Mouse (Mus musculus) layer of hippocampus, postnatal 10 days (tissue): ENCODE measurements around the gene Ucp1. TPM values are rescaled to one million over a fixed set of nuclear protein-coding genes. Genes with fewer than 3 reads are reported as not detected.
A peak's percentile ranks its signal among the peaks of the same experiment; 100 is the strongest.
"Not testable (repeated sequence)": the region's sequence is repeated elsewhere in the genome, so short reads cannot be mapped to it uniquely, and the experiment has no call there.

Source experiments
- DNase-seq, 2 experiments: peaks; one replicate each; pipeline ENCODE4 v3.0.0; 2021; ENCODE audit warnings: low spot score in 2 of 2
- long read RNA-seq: library from polyadenylated mRNA; stranded (forward); transcript quantifications from one replicate; pipeline ENCODE4 v2.0.0, GENCODE M21; 2023
- total RNA-seq, 2 experiments: library from RNA; stranded (reverse); gene quantifications; 2 replicates each; pipeline ENCODE4 v1.2.3; 2021

Ucp1 gene
- total RNA-seq: not detected
- long read RNA-seq: 0 reads

DNA sequence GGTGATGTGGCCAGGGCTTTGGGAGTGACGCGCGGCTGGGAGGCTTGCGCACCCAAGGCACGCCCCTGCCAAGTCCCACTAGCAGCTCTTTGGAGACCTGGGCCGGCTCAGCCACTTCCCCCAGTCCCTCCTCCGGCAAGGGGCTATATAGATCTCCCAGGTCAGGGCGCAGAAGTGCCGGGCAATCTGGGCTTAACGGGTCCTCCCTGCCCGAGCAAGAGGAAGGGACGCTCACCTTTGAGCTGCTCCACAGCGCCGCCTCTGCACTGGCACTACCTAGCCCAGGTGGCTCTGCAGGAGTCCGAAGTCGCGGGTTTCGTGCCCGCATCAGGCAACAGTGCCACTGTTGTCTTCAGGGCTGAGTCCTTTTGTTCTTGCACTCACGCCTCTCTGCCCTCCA lies at the start of gene Ucp1:
Ucp1 (plus strand) TSS at position 177 of the 400 bp plus-strand sequence.
- no peak for DNase-seq

DNA sequence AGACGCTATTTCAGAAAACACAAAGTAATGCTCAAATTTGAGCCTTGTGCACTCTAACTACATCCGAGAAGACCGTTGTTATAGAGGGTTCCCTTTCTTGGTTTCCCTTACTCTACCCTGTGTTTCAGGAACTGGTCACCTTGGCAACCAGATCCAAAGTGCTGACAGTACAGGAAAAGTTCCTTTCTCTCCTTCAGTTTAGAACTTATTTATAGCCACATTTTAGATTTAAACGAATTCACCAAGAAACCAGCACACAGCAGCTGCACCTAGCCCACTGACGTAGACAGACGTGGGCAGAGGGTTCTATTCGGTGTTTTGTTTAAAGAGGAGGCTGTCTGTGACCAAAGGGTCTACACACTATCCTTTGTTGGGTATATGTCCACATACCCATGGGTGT lies 46.0 kb upstream of the Ucp1 start:
- DNase-seq: no peak

- no peak for DNase-seq
Measured at GRCm38 (mm10) chr8:83250858-83251257, 39.3 kb upstream of the Ucp1 start.

DNA sequence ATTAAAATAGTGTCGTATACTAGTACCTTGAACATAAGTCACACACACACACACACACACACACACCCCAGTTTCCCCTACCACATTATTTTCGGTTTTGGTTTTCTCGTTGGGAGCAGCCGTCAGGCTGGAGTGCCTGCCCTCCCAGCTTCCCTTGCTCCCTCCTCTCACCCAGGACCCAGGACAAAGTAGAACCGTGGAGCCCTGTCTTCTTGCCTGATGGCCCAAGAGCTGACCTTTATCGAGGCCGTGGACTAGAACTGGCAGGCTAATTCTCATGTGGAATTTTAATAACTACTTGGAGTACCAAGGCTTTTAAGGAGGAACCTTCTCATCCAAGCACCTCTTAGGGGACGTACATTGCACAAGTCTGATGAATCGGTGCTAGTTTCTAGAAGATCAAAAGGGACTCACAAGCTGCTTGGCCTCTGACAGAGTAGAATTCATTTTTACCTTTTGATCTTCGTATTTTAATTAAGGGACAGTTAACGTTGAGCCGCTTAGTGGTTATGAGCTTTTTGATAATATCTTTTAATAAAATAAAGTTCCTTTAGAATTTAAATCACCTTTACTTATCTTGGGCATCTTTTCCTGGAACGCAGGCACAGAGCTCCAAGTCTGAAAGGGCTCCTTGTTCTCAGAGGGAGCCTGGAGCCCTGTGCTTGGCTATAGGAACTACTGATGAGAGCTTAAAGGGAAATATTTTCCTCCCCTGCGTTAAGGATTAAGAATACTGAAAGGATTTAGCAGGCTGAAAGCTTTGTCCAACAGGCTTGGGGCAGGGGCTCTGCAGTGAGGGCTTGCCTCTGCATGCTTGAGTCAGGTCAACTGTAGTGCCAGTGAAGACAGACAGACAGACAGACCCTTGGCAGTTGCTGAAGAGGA lies 38.5 kb upstream of the Ucp1 start:
- no peak for DNase-seq

- no peak for DNase-seq
Measured at GRCm38 (mm10) chr8:83252791-83253190, 37.4 kb upstream of the Ucp1 start.

DNA sequence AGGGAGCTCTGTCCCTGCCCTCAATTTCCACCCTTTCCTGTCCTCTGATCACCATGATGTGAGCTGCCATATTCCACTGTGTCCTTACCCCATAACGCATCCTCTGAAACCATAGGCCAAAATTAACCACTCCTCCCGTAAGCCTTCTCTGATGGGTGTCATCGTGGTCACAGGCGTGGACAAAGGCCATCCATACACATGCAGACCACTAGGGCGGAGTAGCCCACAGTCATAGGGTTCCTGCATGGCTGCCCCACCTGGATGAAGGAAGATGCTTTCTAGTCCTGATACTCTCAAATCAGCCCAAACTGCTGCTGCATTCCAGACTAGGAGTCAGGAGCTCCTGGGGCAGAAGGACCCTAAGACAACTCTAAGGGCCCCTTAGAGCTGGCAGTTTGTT lies 32.5 kb upstream of the Ucp1 start:
- DNase-seq: no peak

DNA sequence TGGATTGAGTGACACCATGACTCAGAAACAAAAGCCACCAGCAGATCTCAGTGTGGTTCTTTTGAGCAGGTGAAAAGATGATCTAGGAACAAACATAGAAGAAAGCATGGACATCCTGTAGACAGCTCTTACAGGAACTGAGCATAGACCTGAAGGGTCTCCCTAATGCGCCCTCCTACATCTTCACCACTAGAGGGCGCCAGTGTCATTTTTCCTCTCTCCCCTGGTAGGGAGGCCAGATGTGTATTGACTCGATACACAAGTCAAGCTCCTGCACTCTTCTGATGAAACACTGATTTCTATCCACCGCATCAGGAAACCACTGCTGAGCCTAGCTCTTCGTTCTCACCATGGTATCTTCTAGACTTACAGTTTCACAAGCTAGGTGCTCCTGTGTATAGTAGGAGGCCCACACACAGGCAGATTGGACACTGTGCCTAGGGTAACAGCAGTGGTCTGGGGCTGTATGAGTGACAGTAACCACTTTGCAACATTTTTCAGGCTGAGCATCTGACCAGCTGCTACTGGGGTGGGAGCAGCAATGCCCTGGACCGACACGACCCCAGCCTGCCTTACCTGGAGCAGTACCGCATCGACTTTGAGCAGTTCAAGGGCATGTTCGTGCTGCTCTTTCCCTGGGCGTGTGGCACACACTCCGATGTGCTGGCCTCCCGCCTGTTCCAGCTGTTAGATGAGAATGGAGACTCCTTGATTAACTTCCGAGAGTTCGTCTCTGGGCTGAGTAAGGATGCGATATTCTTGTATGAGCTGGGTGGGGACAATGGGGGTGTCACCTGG lies 29.5 kb upstream of the Ucp1 start:
- peak; percentile 58 to 65 for DNase-seq

- no peak for DNase-seq
Measured at GRCm38 (mm10) chr8:83271172-83271571, 19.0 kb upstream of the Ucp1 start.

DNA sequence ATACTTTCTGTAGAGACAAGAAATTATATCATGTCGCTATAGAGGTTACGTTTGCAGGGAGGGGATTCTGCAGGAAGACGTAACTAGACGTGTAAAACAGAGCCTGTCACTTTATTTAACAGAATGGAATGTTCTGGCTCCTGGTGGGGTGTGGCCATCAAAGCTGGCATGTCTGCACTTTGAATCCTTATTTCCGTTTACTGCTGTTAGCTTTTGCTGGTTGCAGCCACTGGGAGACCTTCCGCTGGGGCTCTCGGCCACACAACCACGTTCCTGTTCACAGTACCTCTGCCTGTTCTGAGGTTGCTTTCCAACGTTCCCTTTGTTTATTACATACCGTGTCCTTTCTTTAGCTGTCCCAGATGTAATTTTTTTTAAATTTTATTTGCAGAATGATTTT lies 17.7 kb upstream of the Ucp1 start:
- DNase-seq: no peak

DNA sequence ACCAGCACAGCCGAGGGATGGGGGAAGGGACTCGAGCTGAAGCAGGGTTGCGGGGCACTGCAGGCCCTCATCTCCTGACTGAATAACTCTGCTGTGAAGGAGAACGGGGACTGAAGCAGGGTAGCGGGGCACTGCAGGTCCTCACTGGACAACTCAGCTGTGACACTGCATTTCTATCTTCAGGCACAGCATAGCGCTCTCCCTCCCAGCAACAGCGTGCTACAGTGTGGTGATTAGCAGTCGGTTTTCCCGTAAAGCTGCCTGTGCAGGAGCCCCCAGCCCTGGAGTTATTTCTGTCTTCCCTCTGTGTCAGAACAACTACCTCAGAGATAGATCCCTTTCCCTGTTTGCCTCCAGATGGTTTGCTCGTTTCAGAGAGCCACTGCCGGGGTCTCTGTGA lies 15.7 kb upstream of the Ucp1 start:
- DNase-seq: no peak

DNA sequence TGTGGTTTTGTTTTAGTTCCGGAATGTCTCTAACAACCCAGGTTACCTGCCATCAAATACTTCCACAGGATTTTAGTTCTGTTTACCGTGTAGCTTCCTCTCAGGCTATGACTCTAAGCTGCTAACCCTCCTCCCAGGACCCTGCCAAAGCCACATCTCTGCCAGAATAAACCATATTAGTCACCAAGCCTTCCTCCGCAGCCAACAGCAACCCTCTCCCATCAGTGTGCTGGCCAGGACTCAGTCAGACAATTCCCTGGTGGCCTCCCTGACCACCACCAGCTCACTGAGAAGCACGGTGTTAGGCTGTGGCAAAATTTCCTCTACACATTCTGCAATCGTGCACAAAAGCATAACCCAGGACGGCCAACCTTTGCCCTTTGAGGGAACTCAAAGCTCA lies 11.7 kb upstream of the Ucp1 start:
- no peak for DNase-seq

DNA sequence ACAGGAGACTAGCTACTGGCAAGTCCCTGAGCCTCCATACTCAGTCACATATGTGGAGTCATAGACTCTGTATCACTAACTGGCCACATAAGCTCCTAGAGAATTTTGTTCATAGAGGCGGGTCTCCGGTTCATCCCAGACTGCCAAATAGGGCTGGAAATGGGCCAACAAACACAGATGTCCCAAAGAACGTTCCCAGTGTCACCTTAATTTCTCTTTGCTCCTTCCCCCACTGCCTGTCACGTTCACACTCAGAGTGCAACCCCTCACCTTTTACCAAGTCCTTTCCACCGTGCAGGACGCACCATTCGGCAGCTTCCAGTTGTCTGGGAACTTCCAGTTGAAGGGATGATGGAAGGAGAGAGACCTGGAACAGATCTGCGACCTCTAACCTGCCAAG lies 4.8 kb upstream of the Ucp1 start:
- no peak for DNase-seq

DNA sequence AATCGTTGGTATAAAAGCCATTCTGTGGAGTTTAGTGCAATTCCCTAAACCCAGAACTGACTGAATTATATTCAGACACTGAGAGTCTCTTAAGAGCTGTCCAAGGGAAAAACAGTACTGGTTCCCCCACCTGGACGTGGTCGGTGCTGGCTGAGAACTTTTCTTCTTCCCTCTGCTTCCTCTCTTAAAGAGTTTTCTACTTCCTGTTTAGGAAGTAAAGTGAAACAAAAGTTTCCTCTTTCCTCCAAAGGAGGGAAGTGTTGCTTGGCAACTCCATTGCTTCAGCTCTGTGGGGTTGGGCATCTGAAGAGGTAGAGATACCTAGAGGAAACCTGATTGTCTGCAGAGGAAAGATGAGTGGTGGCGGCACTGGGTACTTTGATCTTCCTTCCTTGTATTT lies 7.2 kb downstream of the Ucp1 start:
- no peak for DNase-seq

- DNase-seq: no peak
Measured at GRCm38 (mm10) chr8:83300135-83300534, 10.0 kb downstream of the Ucp1 start.

DNA sequence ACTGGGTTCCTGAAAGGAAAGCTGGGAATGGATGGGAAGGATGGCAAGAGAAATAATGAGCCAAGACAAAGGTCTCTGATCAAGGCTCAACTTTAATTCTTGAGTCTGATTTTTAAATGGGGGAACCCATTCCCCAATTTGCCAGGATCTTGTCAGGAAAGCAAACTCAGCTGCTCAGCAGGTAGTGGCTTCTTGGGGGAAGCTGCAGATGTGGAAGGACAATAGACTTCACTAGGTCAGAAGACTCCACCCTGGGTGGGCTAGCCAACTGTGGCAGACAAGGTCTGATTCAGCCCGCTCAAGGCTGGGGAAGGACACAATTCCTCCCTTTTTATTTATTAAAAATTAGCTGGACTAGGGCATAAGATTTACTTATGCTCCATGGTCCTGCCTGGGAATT lies 14.8 kb downstream of the Ucp1 start:
- no peak for DNase-seq

DNA sequence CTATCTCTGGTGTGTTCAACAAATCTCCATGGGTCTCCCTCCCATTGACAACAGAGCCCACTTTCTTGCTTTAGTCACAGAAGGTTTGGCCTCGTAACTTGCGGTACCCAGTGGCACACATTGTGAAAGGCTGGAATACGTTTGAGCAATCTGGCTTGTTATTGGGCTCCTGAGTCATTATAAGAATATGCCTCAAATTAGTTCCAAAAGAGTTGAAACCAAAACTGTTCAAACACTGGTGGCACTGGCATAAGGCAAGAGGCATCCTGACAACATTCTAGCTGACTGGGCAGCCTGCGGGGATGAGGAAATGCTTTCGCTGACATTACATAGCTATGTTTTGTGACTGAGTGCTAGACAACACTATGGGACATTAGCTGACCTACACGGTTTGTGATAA lies 19.7 kb downstream of the Ucp1 start:
- no peak for DNase-seq

DNA sequence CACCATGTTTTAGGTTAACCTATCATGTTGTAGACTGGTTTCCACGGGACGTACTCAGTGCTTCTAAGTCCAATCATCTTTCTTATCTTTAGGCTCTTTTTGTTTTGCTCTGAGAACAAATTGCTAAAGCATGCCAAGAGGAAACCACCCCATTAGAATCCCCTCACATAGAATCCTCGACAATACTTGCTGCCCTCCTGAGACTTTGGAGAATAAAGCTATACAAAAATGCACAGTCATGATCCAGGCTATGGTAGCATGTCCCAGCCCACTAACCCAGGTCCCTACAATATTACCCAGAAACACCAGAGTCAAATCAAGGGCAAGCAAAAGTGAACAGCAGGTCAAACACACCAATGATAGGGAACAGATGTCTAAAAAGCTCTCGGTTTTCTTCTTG lies 24.9 kb downstream of the Ucp1 start:
- not testable (repeated sequence) for DNase-seq

- DNase-seq: no peak
Measured at GRCm38 (mm10) chr8:83315691-83316090, 25.5 kb downstream of the Ucp1 start.

GRCm38 (mm10) chr8:83320543-83320942 lies 30.4 kb downstream of the Ucp1 start:
- no peak for DNase-seq

DNA sequence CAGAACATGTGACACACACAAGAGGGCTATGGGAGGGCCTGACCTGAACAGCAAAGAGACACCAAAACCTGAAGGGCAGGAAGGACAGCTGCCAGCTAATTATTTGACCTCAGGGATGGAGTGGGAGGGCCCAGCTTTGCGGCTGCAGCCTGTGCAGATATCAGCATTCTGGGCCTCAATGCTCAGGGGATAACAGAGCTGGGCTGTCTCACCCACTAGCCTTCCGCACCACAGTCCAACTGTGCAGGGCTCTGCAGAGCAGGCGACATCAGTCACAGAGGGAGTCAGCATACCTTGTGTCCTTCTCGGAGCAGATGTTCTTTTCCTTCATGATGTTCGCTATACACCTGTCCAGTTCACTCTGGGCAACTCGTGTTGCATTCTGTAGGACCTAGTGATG lies 32.2 kb downstream of the Ucp1 start:
- no peak for DNase-seq

GRCm38 (mm10) chr8:83323056-83323455 lies 32.9 kb downstream of the Ucp1 start:
- no peak for DNase-seq

DNA sequence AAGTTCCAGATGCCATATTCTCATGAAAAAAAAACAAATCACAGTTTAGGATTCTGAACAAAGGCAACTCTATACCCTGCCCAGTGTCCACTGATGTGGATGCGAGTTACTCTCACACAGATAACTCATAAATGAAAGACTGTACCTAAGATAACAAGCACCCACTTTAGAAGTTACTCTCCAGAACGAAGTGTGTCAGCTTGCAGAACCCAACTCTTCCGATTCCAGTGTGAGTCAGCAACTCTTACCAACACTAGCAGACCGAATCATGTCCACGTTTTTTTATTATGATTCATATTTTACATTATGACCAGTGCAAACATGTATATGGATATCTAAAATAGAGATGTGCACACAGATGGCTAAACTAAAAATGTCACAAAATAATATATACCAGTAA lies 37.7 kb downstream of the Ucp1 start:
- no peak for DNase-seq

- DNase-seq: peak; percentile 29 to 45
Measured at GRCm38 (mm10) chr8:83331567-83331898, 41.4 kb downstream of the Ucp1 start.
